Mouse (Mus musculus) inflammation-experienced regulatory T-cells, adult 6 months (primary cell): Measurements from ENCODE around the gene Ehmt2. TPM values are rescaled to one million over a fixed set of nuclear protein-coding genes. Genes with fewer than 3 reads are reported as not detected.
"Not testable (repeated sequence)": the region's sequence is repeated elsewhere in the genome, so short reads cannot be mapped to it uniquely, and the experiment has no call there.

Experiments
- ATAC-seq: one replicate; pipeline ENCODE4 v1.8.0; 2017
- polyA plus RNA-seq, 3 experiments: library from polyadenylated mRNA; unstranded; fragments of 100-300 nt; shearing (Covaris generic); gene quantifications; one replicate each; pipeline ENCODE4 v1.2.1; 2017

Ehmt2 gene
- polyA plus RNA-seq, 3 experiments from 2014 or later = 27.1 to 32.6 (median 29.4) TPM

DNA sequence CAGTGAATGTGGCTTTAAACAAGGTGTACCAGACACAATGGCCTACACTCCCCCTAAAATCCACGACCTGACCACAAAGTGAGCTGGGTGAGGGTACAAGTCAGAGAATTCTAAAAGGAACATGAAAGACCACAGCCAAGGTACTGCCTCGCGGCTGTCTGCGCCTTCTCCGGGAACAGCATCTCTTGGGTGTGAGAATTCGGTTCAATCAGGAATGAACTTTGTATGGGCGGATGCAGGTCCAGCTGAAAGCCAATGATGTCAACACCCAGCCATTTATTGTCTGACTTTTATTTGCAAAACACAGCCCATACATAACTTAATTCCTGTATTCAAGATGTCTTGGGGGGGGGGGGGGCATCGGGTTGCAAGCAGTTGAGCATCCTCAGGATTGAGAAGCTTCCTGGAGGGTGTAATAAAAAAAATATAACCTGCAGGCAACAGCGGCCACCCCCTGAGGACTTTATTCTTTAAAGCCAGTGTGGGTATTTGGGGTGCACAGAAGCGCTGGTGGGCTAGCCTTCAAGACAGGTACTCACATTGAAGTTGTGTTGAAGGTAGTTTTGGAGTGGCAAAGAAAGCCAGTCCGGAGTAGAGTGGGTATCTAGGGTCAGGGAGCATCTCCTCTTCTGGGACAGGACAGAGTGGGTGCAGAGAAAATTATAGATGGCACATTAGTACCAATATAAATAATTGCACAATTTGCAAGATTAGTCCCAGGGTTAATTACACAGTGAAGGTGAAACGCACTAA, 5.0 kb upstream of the Ehmt2 start:
- ATAC-seq = no peak

GRCm38 (mm10) chr17:34894074-34894597, 4.1 kb upstream of the Ehmt2 start:
- ATAC-seq = peak; percentile 46

GRCm38 (mm10) chr17:34894801-34895530, 3.3 kb upstream of the Ehmt2 start:
- no peak for ATAC-seq

GRCm38 (mm10) chr17:34895724-34896123, 2.5 kb upstream of the Ehmt2 start:
- ATAC-seq = no peak

- ATAC-seq = peak; percentile 24
Observed at GRCm38 (mm10) chr17:34896366-34896765, 1.9 kb upstream of the Ehmt2 start.

GRCm38 (mm10) chr17:34897373-34898159, 703 bp upstream of the Ehmt2 start:
- no peak for ATAC-seq

DNA sequence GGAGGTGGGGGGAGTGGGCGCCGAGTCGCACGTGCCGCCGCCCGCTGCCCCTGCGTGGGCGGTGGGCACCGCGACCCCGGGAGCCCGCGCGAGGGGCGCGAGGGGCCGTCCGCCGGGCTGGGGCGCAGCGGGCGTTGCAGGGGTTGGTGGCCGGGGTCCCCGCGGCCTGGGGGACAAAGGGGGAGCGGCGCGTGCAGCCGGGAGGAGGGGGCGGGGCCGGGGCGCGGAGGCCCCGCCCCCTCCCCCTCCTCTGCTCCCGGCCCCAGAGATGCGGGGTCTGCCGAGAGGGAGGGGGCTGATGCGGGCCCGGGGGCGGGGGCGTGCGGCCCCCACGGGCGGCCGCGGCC, 410 bp downstream of the Ehmt2 start:
- ATAC-seq = no peak

GRCm38 (mm10) chr17:34899053-34899889, 1.0 kb downstream of the Ehmt2 start:
- no peak for ATAC-seq

GRCm38 (mm10) chr17:34899890-34900243, 1.6 kb downstream of the Ehmt2 start:
- ATAC-seq = peak; percentile 35

- not testable (repeated sequence) for ATAC-seq
Observed at GRCm38 (mm10) chr17:34900826-34901225, 2.6 kb downstream of the Ehmt2 start.

GRCm38 (mm10) chr17:34901948-34902347, 3.7 kb downstream of the Ehmt2 start:
- not testable (repeated sequence) for ATAC-seq

DNA sequence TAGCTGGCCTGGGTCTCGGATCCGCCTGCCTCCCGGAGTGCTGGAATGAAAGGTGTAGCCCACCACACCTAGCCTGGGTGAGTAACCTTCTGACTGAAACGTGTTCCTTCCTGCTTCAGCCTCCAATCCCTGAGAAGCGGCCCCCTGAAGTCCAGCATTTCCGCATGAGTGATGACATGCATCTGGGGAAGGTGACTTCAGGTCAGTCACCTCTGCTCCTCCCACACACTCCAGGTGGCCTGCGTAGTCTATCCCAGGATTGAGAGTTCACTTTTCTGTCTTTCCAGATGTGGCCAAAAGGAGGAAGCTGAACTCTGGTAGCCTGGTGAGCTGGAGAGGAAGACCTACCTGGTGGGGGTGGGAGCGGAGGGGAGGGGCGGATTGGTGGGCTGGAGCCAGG, 4.6 kb downstream of the Ehmt2 start:
- ATAC-seq = no peak

GRCm38 (mm10) chr17:34910982-34911381, 12.7 kb downstream of the Ehmt2 start:
- ATAC-seq = no peak

- ATAC-seq = peak; percentile 93
Observed at GRCm38 (mm10) chr17:34911945-34912351, 13.7 kb downstream of the Ehmt2 start.

DNA sequence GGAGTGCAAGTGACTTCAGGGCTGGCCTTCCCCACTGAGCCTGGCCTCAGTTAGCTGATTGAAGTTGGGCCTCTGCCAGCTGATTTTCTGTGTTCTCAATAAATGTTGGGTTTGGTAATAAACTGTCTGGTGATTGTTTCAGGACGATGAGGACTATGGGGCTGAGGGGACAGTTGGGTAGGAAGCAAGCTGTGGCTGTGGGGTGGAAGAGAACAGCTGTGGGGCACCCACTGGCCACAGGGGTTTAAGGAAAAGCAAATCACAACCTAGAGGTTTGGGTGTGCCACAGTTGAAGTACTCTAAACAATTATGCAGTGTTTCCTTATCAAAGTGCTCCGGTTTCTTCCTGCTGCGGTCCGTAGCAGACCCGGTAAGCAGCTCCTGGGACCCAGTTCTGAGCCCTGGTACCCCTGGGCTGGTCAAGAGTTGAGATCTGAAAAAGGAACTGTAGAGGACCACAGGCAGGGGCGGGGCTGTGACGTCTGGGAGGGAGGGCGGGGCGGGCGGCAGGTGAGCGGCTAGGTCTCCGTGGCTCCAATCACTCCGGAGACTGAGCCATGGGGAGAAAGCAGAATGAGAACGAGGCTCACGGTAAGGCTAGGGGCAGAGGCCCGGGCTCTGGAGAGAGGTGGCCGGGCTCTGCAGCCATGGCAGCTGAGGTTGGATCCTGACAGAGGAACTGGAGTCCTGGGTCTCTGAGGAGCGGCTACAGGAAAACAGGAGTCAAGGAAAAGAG, 15.8 kb downstream of the Ehmt2 start, which contains the start of gene Slc44a4:
Gene Slc44a4 (plus strand): TSS at position 537 of the 736 bp plus-strand sequence.
- ATAC-seq = no peak

DNA sequence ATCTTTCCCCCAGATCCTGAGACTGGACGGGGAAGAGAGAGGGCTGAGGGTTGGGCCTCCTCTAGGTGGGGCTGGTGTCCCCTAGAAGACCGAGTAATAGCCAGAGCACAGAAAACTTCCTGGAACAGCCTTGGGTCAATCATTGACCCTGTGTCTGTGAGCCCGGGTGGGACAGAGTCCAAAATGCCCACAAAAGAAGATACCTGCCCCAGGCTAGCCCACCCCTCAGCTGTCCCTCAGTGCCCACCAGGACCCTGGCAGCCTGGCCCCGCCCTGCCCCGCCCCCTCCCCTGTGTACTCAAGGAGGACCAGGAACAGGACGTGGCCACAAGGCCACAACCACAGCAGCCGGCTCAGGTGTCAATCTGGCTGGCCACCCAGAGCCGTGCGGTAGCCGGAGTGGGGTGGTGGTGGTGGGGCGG, 17.2 kb downstream of the Ehmt2 start:
- ATAC-seq = no peak

GRCm38 (mm10) chr17:34916316-34916715, 18.0 kb downstream of the Ehmt2 start:
- no peak for ATAC-seq

DNA sequence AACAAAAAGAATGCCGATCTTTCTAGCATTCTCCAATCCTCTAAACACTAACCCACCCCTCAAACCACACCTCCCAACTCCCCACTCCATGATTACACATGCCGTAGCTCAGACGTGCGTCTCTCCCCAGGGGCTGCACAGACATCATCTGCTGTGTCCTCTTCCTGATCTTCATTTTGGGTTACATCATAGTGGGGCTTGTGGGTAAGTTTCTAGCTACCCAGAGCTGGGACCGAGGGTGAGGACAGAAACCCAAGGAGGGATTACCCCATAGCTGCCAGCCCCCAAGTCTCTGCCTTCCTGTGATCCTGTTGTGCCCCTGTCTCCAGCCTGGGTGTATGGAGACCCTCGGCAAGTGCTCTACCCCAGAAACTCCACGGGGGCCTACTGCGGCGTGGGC, 18.9 kb downstream of the Ehmt2 start:
- no peak for ATAC-seq

DNA sequence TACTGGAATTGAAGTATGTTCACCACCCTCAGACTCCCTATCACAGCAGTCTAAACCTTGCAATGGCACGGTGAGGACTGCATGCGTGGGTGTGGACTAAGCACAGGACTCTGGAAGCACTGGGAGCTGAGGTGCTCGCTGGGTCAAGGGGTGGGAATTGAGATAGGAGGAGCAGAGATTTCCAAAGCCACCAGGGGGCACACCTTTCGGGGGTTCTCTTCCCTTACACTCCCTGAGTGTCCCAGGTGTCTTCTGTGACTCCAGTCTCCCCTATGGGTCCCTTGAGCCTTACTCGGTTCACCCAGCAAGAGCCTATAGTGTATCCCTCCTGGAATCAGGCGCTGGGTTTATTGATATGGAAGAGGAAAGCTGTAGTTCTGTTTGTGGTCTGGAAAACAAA, 24.7 kb downstream of the Ehmt2 start:
- ATAC-seq = no peak

DNA sequence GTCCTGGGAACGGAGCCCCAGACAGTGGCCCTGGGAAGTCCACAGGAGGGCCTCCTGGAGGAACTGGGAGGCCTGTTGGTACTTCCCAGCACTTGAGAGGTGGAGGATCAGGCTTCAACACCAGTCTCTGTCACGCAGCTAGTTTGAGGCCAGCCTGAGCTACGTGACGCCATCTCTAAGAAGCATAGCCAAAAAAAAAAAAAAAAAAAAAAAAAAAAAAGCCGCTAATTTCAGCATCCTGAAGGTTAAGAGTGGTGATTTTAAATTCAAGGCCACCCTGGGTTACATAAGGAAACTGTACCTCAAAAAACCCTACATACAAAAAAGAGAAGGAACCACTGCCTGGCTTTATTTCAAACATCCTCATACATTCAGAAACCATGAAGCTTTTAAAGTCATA, 26.0 kb downstream of the Ehmt2 start:
- ATAC-seq = no peak

DNA sequence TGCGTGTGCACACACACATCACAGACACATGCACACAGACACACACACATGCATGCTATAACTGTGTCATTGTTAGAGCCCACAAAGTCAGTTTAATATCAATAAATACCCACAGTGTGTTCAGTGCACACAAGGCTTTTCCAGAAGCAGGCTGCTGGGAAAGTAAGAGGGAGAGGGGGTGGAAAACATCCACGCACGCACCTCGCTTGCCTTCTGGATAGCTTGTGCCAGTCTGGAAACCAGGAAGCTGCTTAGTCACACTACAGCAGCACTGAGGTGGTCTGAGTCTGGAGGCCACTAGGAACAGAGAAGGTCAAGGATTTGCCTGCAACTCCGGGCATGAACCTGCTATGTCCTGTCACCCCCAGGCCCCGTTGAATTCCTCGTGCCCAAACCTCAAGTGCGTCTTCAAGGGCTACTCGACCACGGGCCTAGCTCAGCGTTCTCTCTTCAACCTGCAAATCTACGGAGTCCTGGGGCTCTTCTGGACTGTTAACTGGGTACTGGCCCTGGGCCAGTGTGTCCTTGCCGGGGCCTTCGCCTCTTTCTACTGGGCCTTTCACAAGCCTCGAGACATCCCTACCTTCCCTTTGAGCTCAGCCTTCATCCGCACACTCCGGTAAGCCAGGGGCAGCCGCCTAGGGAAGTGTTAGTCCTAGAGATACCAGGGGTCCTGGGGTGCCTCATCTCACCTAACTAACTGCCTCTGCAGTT, 29.2 kb downstream of the Ehmt2 start:
- no peak for ATAC-seq
